Mouse (Mus musculus) MEL (cell line): ENCODE results near the gene Hltf. TPM values are rescaled to one million over a fixed set of nuclear protein-coding genes. Genes with fewer than 3 reads are reported as not detected.

ENCODE experiments used
- DNase-seq: peaks from one replicate; pipeline ENCODE4 v3.0.0; 2011; ENCODE audit warnings: low read depth, low spot score
- H3K27ac ChIP-seq: 2 replicates; pipeline ENCODE4 v1.5.1; 2012; ENCODE audit warnings: low read depth, mild to moderate bottlenecking, control low read depth, low read length, moderate library complexity; ENCODE audit not compliant: control insufficient read depth
- H3K27me3 ChIP-seq, 2 experiments: fragments of 150-350 bp in 1 of 2; sonication (generic) in 1 of 2; 2 replicates each; pipeline ENCODE4 v1.6.1; 2012; ENCODE audit warnings: low read length in 2 of 2, mild to moderate bottlenecking in 2 of 2, improper control_type of control experiment in 1 of 2, moderate library complexity in 1 of 2; ENCODE audit not compliant: insufficient read depth in 2 of 2, control insufficient read depth in 1 of 2
- H3K36me3 ChIP-seq, 2 experiments: 2 replicates each; pipeline ENCODE4 v1.6.1; 2012 to 2014; ENCODE audit warnings: low read length in 2 of 2, improper control_type of control experiment in 1 of 2, inconsistent platforms in 1 of 2, mild to moderate bottlenecking in 1 of 2; ENCODE audit not compliant: insufficient read depth in 2 of 2, control insufficient read depth in 1 of 2
- H3K4me1 ChIP-seq, 2 experiments: fragments of 150-350 bp in 1 of 2; sonication (generic) in 1 of 2; 2 replicates each; pipeline ENCODE4 v1.6.1; 2012; ENCODE audit warnings: low read length in 2 of 2, improper control_type of control experiment in 1 of 2, mild to moderate bottlenecking in 1 of 2; ENCODE audit not compliant: insufficient read depth in 2 of 2, control insufficient read depth in 1 of 2
- H3K4me3 ChIP-seq, 2 experiments: fragments of 150-350 bp in 1 of 2; sonication (generic) in 1 of 2; 2 replicates each; pipeline ENCODE4 v1.5.1; 2012; ENCODE audit warnings: low read depth in 2 of 2, low read length in 2 of 2, mild to moderate bottlenecking in 2 of 2, moderate library complexity in 2 of 2, control low read depth in 1 of 2, improper control_type of control experiment in 1 of 2; ENCODE audit not compliant: control insufficient read depth in 1 of 2, insufficient read depth in 1 of 2
- H3K79me2 ChIP-seq: 2 replicates; pipeline ENCODE4 v1.6.1; 2012; ENCODE audit warnings: mild to moderate bottlenecking, low read length, moderate library complexity; ENCODE audit not compliant: control insufficient read depth, poor library complexity, insufficient read depth
- H3K9ac ChIP-seq: 2 replicates; pipeline ENCODE4 v1.6.1; 2012; ENCODE audit warnings: low read depth, mild to moderate bottlenecking, control low read depth, low read length, moderate library complexity; ENCODE audit not compliant: control insufficient read depth, poor library complexity, severe bottlenecking
- H3K9me3 ChIP-seq: fragments of 150-350 bp; sonication (generic); replicated peaks from 2 replicates; pipeline ENCODE4 v1.6.1; 2012; ENCODE audit warnings: mild to moderate bottlenecking, low read length, improper control_type of control experiment, moderate library complexity; ENCODE audit not compliant: insufficient read depth
- BHLHE40 ChIP-seq: IDR thresholded peaks from 2 replicates; pipeline ENCODE4 v1.6.1; 2012; ENCODE audit warnings: low read depth, mild to moderate bottlenecking, inconsistent platforms, low read length, improper control_type of control experiment, borderline replicate concordance
- CHD2 ChIP-seq: IDR thresholded peaks from 2 replicates; pipeline ENCODE4 v1.6.1; 2011; ENCODE audit warnings: low read length, improper control_type of control experiment
- CTCF ChIP-seq, 3 experiments: IDR thresholded peaks in 2 of 3; conservative IDR thresholded peaks in 1 of 3; 2 replicates each; pipeline ENCODE4 v1.5.1; 2011 to 2012; ENCODE audit warnings: low read length in 3 of 3, low read depth in 2 of 3, mild to moderate bottlenecking in 2 of 3, improper control_type of control experiment in 1 of 3, inconsistent platforms in 1 of 3, mixed read lengths in 1 of 3, moderate library complexity in 1 of 3; ENCODE audit not compliant: control insufficient read depth in 1 of 3, insufficient read depth in 1 of 3, poor library complexity in 1 of 3, severe bottlenecking in 1 of 3
- ELF1 ChIP-seq: IDR thresholded peaks from 2 replicates; pipeline ENCODE4 v1.6.1; 2014; ENCODE audit warnings: low read depth, mild to moderate bottlenecking, inconsistent platforms, low read length, improper control_type of control experiment, moderate library complexity
- ETS1 ChIP-seq: IDR thresholded peaks from 2 replicates; pipeline ENCODE4 v1.6.1; 2012; ENCODE audit warnings: low read depth, mild to moderate bottlenecking, inconsistent platforms, low read length, improper control_type of control experiment, moderate library complexity
- HCFC1 ChIP-seq: IDR thresholded peaks from 2 replicates; pipeline ENCODE4 v1.6.1; 2012; ENCODE audit warnings: low read depth, mild to moderate bottlenecking, inconsistent platforms, low read length, improper control_type of control experiment, moderate library complexity
- JUND ChIP-seq: IDR thresholded peaks from 2 replicates; pipeline ENCODE4 v1.6.1; 2011; ENCODE audit warnings: low read depth, mild to moderate bottlenecking, improper control_type of control experiment, low read length
- MAFK ChIP-seq: IDR thresholded peaks from 2 replicates; pipeline ENCODE4 v1.6.1; 2011; ENCODE audit warnings: low read depth, mild to moderate bottlenecking, low read length, improper control_type of control experiment, borderline replicate concordance
- MAX ChIP-seq: IDR thresholded peaks from 2 replicates; pipeline ENCODE4 v1.6.1; 2011; ENCODE audit warnings: low read length, improper control_type of control experiment
- MAZ ChIP-seq: IDR thresholded peaks from 2 replicates; pipeline ENCODE4 v1.6.1; 2012; ENCODE audit warnings: low read depth, mild to moderate bottlenecking, inconsistent platforms, low read length, improper control_type of control experiment
- MXI1 ChIP-seq: IDR thresholded peaks from 2 replicates; pipeline ENCODE4 v1.6.1; 2011; ENCODE audit warnings: mild to moderate bottlenecking, low read depth, low read length, improper control_type of control experiment
- MYC ChIP-seq: IDR thresholded peaks from 2 replicates; pipeline ENCODE4 v1.6.1; 2011; ENCODE audit warnings: low read depth, mild to moderate bottlenecking, low read length, improper control_type of control experiment, moderate library complexity
- NELFE ChIP-seq: IDR thresholded peaks from 2 replicates; pipeline ENCODE4 v1.6.1; 2011; ENCODE audit warnings: low read depth, low read length, improper control_type of control experiment
- NRF1 ChIP-seq: IDR thresholded peaks from 2 replicates; pipeline ENCODE4 v1.6.1; 2014; ENCODE audit warnings: low read depth, mild to moderate bottlenecking, inconsistent platforms, low read length, improper control_type of control experiment, moderate library complexity; ENCODE audit not compliant: poor library complexity, insufficient read depth, severe bottlenecking
- POLR2A ChIP-seq, 2 experiments: IDR thresholded peaks; 2 replicates each; pipeline ENCODE4 v1.6.1; 2011 to 2012; ENCODE audit warnings: low read length in 2 of 2, mild to moderate bottlenecking in 2 of 2, control low read depth in 1 of 2, improper control_type of control experiment in 1 of 2, low read depth in 1 of 2, moderate library complexity in 1 of 2; ENCODE audit not compliant: control insufficient read depth in 1 of 2, insufficient read depth in 1 of 2, poor library complexity in 1 of 2
- POLR2AphosphoS2 ChIP-seq: IDR thresholded peaks from 2 replicates; pipeline ENCODE4 v1.6.1; 2011; ENCODE audit warnings: low read length, improper control_type of control experiment
- POLR2AphosphoS5 ChIP-seq: IDR thresholded peaks from 2 replicates; pipeline ENCODE4 v1.6.1; 2012; ENCODE audit warnings: low read depth, borderline replicate concordance, mild to moderate bottlenecking, inconsistent platforms, low read length, moderate library complexity, mixed read lengths
- RCOR1 ChIP-seq: IDR thresholded peaks from 2 replicates; pipeline ENCODE4 v1.6.1; 2012; ENCODE audit warnings: low read depth, mild to moderate bottlenecking, inconsistent platforms, low read length, improper control_type of control experiment
- SIN3A ChIP-seq: IDR thresholded peaks from 2 replicates; pipeline ENCODE4 v1.6.1; 2012; ENCODE audit warnings: low read length, improper control_type of control experiment, inconsistent platforms
- TAL1 ChIP-seq: IDR thresholded peaks from 2 replicates; pipeline ENCODE4 v1.6.1; 2012; ENCODE audit warnings: mild to moderate bottlenecking, inconsistent platforms, low read length, moderate library complexity, mixed read lengths
- TBP ChIP-seq: IDR thresholded peaks from 2 replicates; pipeline ENCODE4 v1.8.0; 2011; ENCODE audit warnings: low read depth, low read length, improper control_type of control experiment
- TCF12 ChIP-seq: IDR thresholded peaks from 2 replicates; pipeline ENCODE4 v1.6.1; 2014; ENCODE audit warnings: low read depth, mild to moderate bottlenecking, inconsistent platforms, low read length, improper control_type of control experiment, moderate library complexity
- UBTF ChIP-seq: IDR thresholded peaks from 2 replicates; pipeline ENCODE4 v1.6.1; 2012; ENCODE audit warnings: low read depth, mild to moderate bottlenecking, inconsistent platforms, low read length, improper control_type of control experiment, moderate library complexity, borderline replicate concordance; ENCODE audit not compliant: insufficient read depth
- USF1 ChIP-seq: IDR thresholded peaks from 2 replicates; pipeline ENCODE4 v1.6.1; 2014; ENCODE audit warnings: low read depth, mild to moderate bottlenecking, inconsistent platforms, low read length, improper control_type of control experiment, moderate library complexity
- USF2 ChIP-seq, 2 experiments: IDR thresholded peaks; 2 replicates each; pipeline ENCODE4 v1.6.1; 2011 to 2012; ENCODE audit warnings: improper control_type of control experiment in 2 of 2, low read length in 2 of 2, borderline replicate concordance in 1 of 2, inconsistent platforms in 1 of 2, low read depth in 1 of 2, mild to moderate bottlenecking in 1 of 2; ENCODE audit not compliant: insufficient read depth in 1 of 2
- ZMIZ1 ChIP-seq: IDR thresholded peaks from 2 replicates; pipeline ENCODE4 v1.6.1; 2012; ENCODE audit warnings: low read depth, mild to moderate bottlenecking, inconsistent platforms, low read length, improper control_type of control experiment, moderate library complexity
- ZNF384 ChIP-seq: IDR thresholded peaks from 2 replicates; pipeline ENCODE4 v1.6.1; 2012; ENCODE audit warnings: low read depth, mild to moderate bottlenecking, inconsistent platforms, low read length, improper control_type of control experiment
- polyA plus RNA-seq, 2 experiments: library from polyadenylated mRNA; stranded (reverse) in 1 of 2; unstranded in 1 of 2; fragments of >175 nt in 1 of 2; fragments of >200 nt in 1 of 2; gene quantifications; 2 replicates each; pipeline versions ENCODE4 v1.2.1 to v1.2.4; 2012; ENCODE audit warnings: low replicate concordance in 2 of 2, low read depth in 1 of 2; ENCODE audit not compliant: insufficient read length in 2 of 2, insufficient read depth in 1 of 2, missing spikeins in 1 of 2
- total RNA-seq: library from RNA; depleted of rRNA; stranded (reverse); fragments of 300-350 nt; gene quantifications from 2 replicates; pipeline ENCODE4 v1.2.3, GENCODE M21; 2012

Hltf gene
- total and polyA plus RNA-seq, 3 experiments = 9.8 to 10.0 TPM; not detected in 1

GRCm38 (mm10) chr3:20151651-20152050 lies 94.0 kb downstream of the Hltf start:
- H3K9ac ChIP-seq = no peak overlapping the region
- no peaks in the 10 kb centered on the region for H3K9me3 ChIP-seq
- H3K79me2 ChIP-seq = peaks cover 14% of the 10 kb centered on the region
- H3K36me3 ChIP-seq = peaks cover 5 to 10% of the 10 kb centered on the region in 2 experiments
- DNase-seq = no peak
- H3K4me1 ChIP-seq = peaks cover 0 to 5% of the 10 kb centered on the region in 2 experiments; a peak in 2 of 4 replicates
- H3K27me3 ChIP-seq = no peaks in the 10 kb centered on the region
- H3K27ac ChIP-seq = no peak overlapping the region
- H3K4me3 ChIP-seq = no peak overlapping the region
- TF ChIP-seq POLR2AphosphoS5 (no peak), MYC (no peak), NRF1 (no peak), ZNF384 (no peak), TCF12 (no peak), TAL1 (no peak), MAFK (no peak), CTCF (IDR thresholded peaks at IDR 0.05 in 2 of 3, conservative IDR thresholded peaks at IDR 0.05 in 1 of 3; ENCODE audit: control insufficient read depth in 1 of 3, insufficient read depth in 1 of 3, low read depth in 2 of 3, low read length in 3 of 3, poor library complexity in 1 of 3, severe bottlenecking in 1 of 3) (no peak), POLR2AphosphoS2 (no peak), RCOR1 (no peak)

GRCm38 (mm10) chr3:20154531-20155367 lies 97.1 kb downstream of the Hltf start, which contains the start of gene Gyg:
Gene Gyg (minus strand): TSS chr3:20155317.
- TF ChIP-seq UBTF = peak; percentile 79; the same call in 1 of the 2 replicates
- no peak for TF ChIP-seq CHD2
- peak; percentile 37 for TF ChIP-seq SIN3A
- TF ChIP-seq BHLHE40 = peak; percentile 15; the same call in 1 of the 2 replicates
- peak; percentile 75 for TF ChIP-seq MXI1
- TF ChIP-seq MAZ = peak; percentile 33; the same call in 1 of the 2 replicates
- peak; percentile 77 for TF ChIP-seq MAX
- peak; percentile 65; the same call in 1 of the 2 replicates for TF ChIP-seq ZMIZ1
- peak; percentile 28; the same call in 1 of the 2 replicates for TF ChIP-seq HCFC1
- peak; percentile 45; the same call in 1 of the 2 replicates for TF ChIP-seq ELF1
- peak; percentile 62 for TF ChIP-seq NRF1
- TF ChIP-seq POLR2AphosphoS2 = no peak; the same call in 1 of the 2 replicates
- 0 out of 2 replicates have a peak, but pooled peaks have one; percentile 21 for TF ChIP-seq TCF12
- peak; percentile 71 for TF ChIP-seq NELFE
- peak; percentile 67 to 72; a peak in 3 of 4 replicates for TF ChIP-seq POLR2A (IDR thresholded peaks at IDR 0.05; ENCODE audit: control insufficient read depth in 1 of 2, insufficient read depth in 1 of 2, low read depth in 1 of 2, low read length in 2 of 2, poor library complexity in 1 of 2)
- TF ChIP-seq JUND = no peak
- TF ChIP-seq CTCF (IDR thresholded peaks at IDR 0.05 in 2 of 3, conservative IDR thresholded peaks at IDR 0.05 in 1 of 3; ENCODE audit: control insufficient read depth in 1 of 3, insufficient read depth in 1 of 3, low read depth in 2 of 3, low read length in 3 of 3, poor library complexity in 1 of 3, severe bottlenecking in 1 of 3) = no peak
- TF ChIP-seq USF2 (IDR thresholded peaks at IDR 0.05; ENCODE audit: borderline replicate concordance in 1 of 2, insufficient read depth in 1 of 2, low read depth in 1 of 2, low read length in 2 of 2) = peak; percentile 19 to 70; a peak in 1 of 4 replicates
- TF ChIP-seq TBP = peak; percentile 56
- no peak for TF ChIP-seq ETS1
- peak; percentile 96 for TF ChIP-seq USF1
- TF ChIP-seq MYC = 0 out of 2 replicates have a peak, but pooled peaks have one; percentile 56
- H3K9ac ChIP-seq = peak within 1 kb of the TSS; percentile 98

More at GRCm38 (mm10) chr3:20154531-20155367, 97.1 kb downstream of the Hltf start, which contains the start of gene Gyg:
- DNase-seq = peak; percentile 73
- Histone ChIP-seq H3K79me2 (peaks cover 14% of the 10 kb centered on the region), H3K9me3 (peaks cover 2% of the 10 kb centered on the region; the same call in 1 of the 2 replicates), H3K4me3 (peak within 1 kb of the TSS; percentile 91 to 92), H3K36me3 (peaks cover under 1 to 10% of the 10 kb centered on the region in 2 experiments), H3K27me3 (no peaks in the 10 kb centered on the region), H3K27ac (peak within 1 kb of the TSS; percentile 48), H3K4me1 (peaks cover 0 to 5% of the 10 kb centered on the region in 2 experiments; a peak in 2 of 4 replicates)
